8 mouse cellular contexts compared by ENCODE assay signal in genomic region chr7:45865925-45866910, GRCm38 (mm10). TPM values are rescaled to one million over a fixed set of nuclear protein-coding genes. Genes with fewer than 3 reads are reported as not detected.
DNase-seq lines count a peak whose midpoint lies in the region; ATAC-seq and TF ChIP-seq lines count a peak whose summit lies in the region.

No protein-coding gene starts in this region.

- H3K9ac ChIP-seq in heart, embryonic 14.5 days (ENCODE audit: low read length), result peak overlapping the region; percentile 89
- H3K9ac ChIP-seq in liver, embryonic 11.5 days (ENCODE audit: low read depth, low read length), result peak overlapping the region; percentile 78

- H3K27me3 ChIP-seq in heart, embryonic 14.5 days (ENCODE audit: control insufficient read depth, insufficient read depth, low read length), result peaks cover 33% of the 10 kb centered on the region
- H3K27me3 ChIP-seq in liver, embryonic 11.5 days (replicated peaks; ENCODE audit: control insufficient read depth, insufficient read depth, low read length), result peaks cover 57% of the 10 kb centered on the region
- peaks cover 11% of the 10 kb centered on the region for H3K27me3 ChIP-seq in myocyte (ENCODE audit: control insufficient read depth, insufficient read depth, insufficient read length)

- H3K9me3 ChIP-seq in heart, embryonic 14.5 days (ENCODE audit: control insufficient read depth, low read length), result no peaks in the 10 kb centered on the region
- H3K9me3 ChIP-seq in liver, embryonic 11.5 days (ENCODE audit: control insufficient read depth, low read length), result no peaks in the 10 kb centered on the region

- H3K79me2 ChIP-seq in myocyte (ENCODE audit: control insufficient read depth, insufficient read depth), result no peaks in the 10 kb centered on the region

- H3K4me2 ChIP-seq in heart, embryonic 14.5 days (ENCODE audit: low read length), result peak overlapping the region; percentile 87
- peak overlapping the region; percentile 96 for H3K4me2 ChIP-seq in liver, embryonic 11.5 days
- H3K4me2 ChIP-seq in myocyte (ENCODE audit: low read depth), result peak overlapping the region; percentile 72

- H3ac ChIP-seq in myocyte (ENCODE audit: control insufficient read depth, insufficient read length), result peak overlapping the region; percentile 78

- 1% methylated on average over 112 of the region's 117 CpGs for WGBS in heart, embryonic 14.5 days
- under 1% methylated on average over 115 of the region's 117 CpGs for WGBS in liver, embryonic 11.5 days

- peaks cover 21 to 39% of the 10 kb centered on the region in 2 experiments for H3K4me1 ChIP-seq in heart, embryonic 14.5 days (ENCODE audit: control insufficient read depth in 2 of 2, insufficient read depth in 2 of 2, low read length in 2 of 2)
- H3K4me1 ChIP-seq in liver, embryonic 11.5 days (replicated peaks; ENCODE audit: control insufficient read depth, insufficient read depth, low read length), result peaks cover 11% of the 10 kb centered on the region

- H3K27ac ChIP-seq in heart, embryonic 14.5 days (replicated peaks in 1 of 2; ENCODE audit: control insufficient read depth in 1 of 2, insufficient read depth in 1 of 2, low read depth in 2 of 2, low read length in 2 of 2), result peak overlapping the region in 1 of 2 experiments; percentile 44; a peak in 1 of 4 replicates
- peak overlapping the region; percentile 32; the same call in 1 of the 2 replicates for H3K27ac ChIP-seq in liver, embryonic 11.5 days (ENCODE audit: low read depth, low read length)

- TF ChIP-seq POLR2A in myocyte (IDR thresholded peaks at IDR 0.05; ENCODE audit: insufficient read length, low read depth), result peak; percentile 97

- DNase-seq in CD4-positive helper T cell, adult 2 months (ENCODE audit: low read depth, low spot score), result peak; percentile 93
- DNase-seq in brain, adult 2 months (ENCODE audit: low read depth, low spot score), result peak; percentile 92
- peak; percentile 62 for DNase-seq in fibroblast of lung, adult 2 months (ENCODE audit: low read depth)
- DNase-seq in kidney, postnatal 10 days, result peak; percentile 97
- peak; percentile 93 for DNase-seq in liver, embryonic 11.5 days (ENCODE audit: low spot score)
- peak; percentile 86 to 92 for DNase-seq in spleen, postnatal 4 days (ENCODE audit: low spot score in 2 of 2)

- no peaks in the 10 kb centered on the region for H3K36me3 ChIP-seq in heart, embryonic 14.5 days (ENCODE audit: control insufficient read depth, insufficient read depth, low read length)
- no peaks in the 10 kb centered on the region for H3K36me3 ChIP-seq in liver, embryonic 11.5 days (ENCODE audit: control insufficient read depth, insufficient read depth, low read length)
- no peaks in the 10 kb centered on the region for H3K36me3 ChIP-seq in myocyte (ENCODE audit: control insufficient read depth, insufficient read depth)

- peak overlapping the region; percentile 52 to 74 for H3K4me3 ChIP-seq in heart, embryonic 14.5 days (ENCODE audit: control insufficient read depth in 1 of 2, insufficient read depth in 1 of 2, low read depth in 1 of 2, low read length in 2 of 2)
- peak overlapping the region; percentile 76 for H3K4me3 ChIP-seq in liver, embryonic 11.5 days (ENCODE audit: low read depth, low read length)
- peak overlapping the region; percentile 45 for H3K4me3 ChIP-seq in myocyte

- ATAC-seq in heart, embryonic 14.5 days (ENCODE audit: insufficient number of reproducible peaks, insufficient read depth, low FRiP score, low read depth), result peak; percentile 59
- ATAC-seq in liver, embryonic 11.5 days (replicated peaks; ENCODE audit: low FRiP score), result peak; percentile 73

TF ChIP-seq in myocyte, 11 proteins besides CTCF, POLR2A, EP300 and RAD21:
- TF ChIP-seq USF1 (IDR thresholded peaks at IDR 0.05; ENCODE audit: low read depth), result no peak
- no peak for TF ChIP-seq MAX (IDR thresholded peaks at IDR 0.05; ENCODE audit: low read depth)
- TF ChIP-seq SRF (IDR thresholded peaks at IDR 0.05; ENCODE audit: control insufficient read depth, insufficient read length, low read depth), result no peak
- TF ChIP-seq TCF3 (IDR thresholded peaks at IDR 0.05; ENCODE audit: insufficient read length, low read depth), result no peak
- TF ChIP-seq MYOG (IDR thresholded peaks at IDR 0.05; ENCODE audit: control insufficient read depth in 1 of 3, insufficient read depth in 1 of 3, insufficient read length in 2 of 3, low read depth in 2 of 3), result peak in 2 of 3 experiments; percentile 5 to 7
- no peak for TF ChIP-seq E2F4 (IDR thresholded peaks at IDR 0.05; ENCODE audit: insufficient read depth)
- TF ChIP-seq CEBPB (IDR thresholded peaks at IDR 0.05; ENCODE audit: insufficient read depth, poor library complexity, severe bottlenecking), result no peak
- peak in 1 of 3 experiments; percentile 51 for TF ChIP-seq MYOD1 (IDR thresholded peaks at IDR 0.05; ENCODE audit: control insufficient read depth in 1 of 3, insufficient read length in 2 of 3, low read depth in 2 of 3)
- TF ChIP-seq POLR2AphosphoS2 (IDR thresholded peaks at IDR 0.05; ENCODE audit: insufficient read length, low read depth), result peak; percentile 87
- TF ChIP-seq TCF12 (IDR thresholded peaks at IDR 0.05; ENCODE audit: insufficient read depth, poor library complexity, severe bottlenecking), result no peak
- no peak for TF ChIP-seq REST (IDR thresholded peaks at IDR 0.05; ENCODE audit: insufficient read depth, insufficient read length)

RNA-seq across cellular contexts. Expression of gene Kdelr1, which starts 6.4 kb away (rescaled TPM):
- 85.7 and 125 TPM in 2 replicates for polyA plus RNA-seq in heart, embryonic 14.5 days (2014; fragmentation: Nextera tagmentation; extraction: Ambion mirVana)
- 54.8 and 60.7 TPM in 2 replicates for polyA plus RNA-seq in liver, embryonic 11.5 days (2014; fragmentation: Nextera tagmentation; extraction: Ambion mirVana)
- 132 TPM for polyA plus RNA-seq in myocyte (2012; fragmentation: generic; extraction: Trizol)

RNA-seq across cellular contexts. Expression of gene Grin2d, which starts 12.0 kb away (rescaled TPM):
- polyA plus RNA-seq in heart, embryonic 14.5 days (2014; fragmentation: Nextera tagmentation; extraction: Ambion mirVana), result 0.12 and 0.15 TPM in 2 replicates
- 0.13 and 0.23 TPM in 2 replicates for polyA plus RNA-seq in liver, embryonic 11.5 days (2014; fragmentation: Nextera tagmentation; extraction: Ambion mirVana)
- 0.65 TPM for polyA plus RNA-seq in myocyte (2012; fragmentation: generic; extraction: Trizol)

RNA-seq across cellular contexts. Expression of gene Syngr4, which starts 30.3 kb away (rescaled TPM):
- 0.86 and 1.5 TPM in 2 replicates for polyA plus RNA-seq in heart, embryonic 14.5 days (2014; fragmentation: Nextera tagmentation; extraction: Ambion mirVana)
- 1.0 and 1.3 TPM in 2 replicates for polyA plus RNA-seq in liver, embryonic 11.5 days (2014; fragmentation: Nextera tagmentation; extraction: Ambion mirVana)
- 0.23 TPM for polyA plus RNA-seq in myocyte (2012; fragmentation: generic; extraction: Trizol)

RNA-seq across cellular contexts. Expression of gene Tmem143, which starts 30.5 kb away (rescaled TPM):
- polyA plus RNA-seq in heart, embryonic 14.5 days (2014; fragmentation: Nextera tagmentation; extraction: Ambion mirVana), result 5.1 and 8.7 TPM in 2 replicates
- 4.0 and 5.8 TPM in 2 replicates for polyA plus RNA-seq in liver, embryonic 11.5 days (2014; fragmentation: Nextera tagmentation; extraction: Ambion mirVana)
- polyA plus RNA-seq in myocyte (2012; fragmentation: generic; extraction: Trizol), result 26.9 TPM

RNA-seq across cellular contexts. Expression of gene Grwd1, which starts 35.5 kb away (rescaled TPM):
- polyA plus RNA-seq in heart, embryonic 14.5 days (2014; fragmentation: Nextera tagmentation; extraction: Ambion mirVana), result 33.5 and 36.2 TPM in 2 replicates
- 101 and 106 TPM in 2 replicates for polyA plus RNA-seq in liver, embryonic 11.5 days (2014; fragmentation: Nextera tagmentation; extraction: Ambion mirVana)
- polyA plus RNA-seq in myocyte (2012; fragmentation: generic; extraction: Trizol), result 36.2 TPM
